Mouse (Mus musculus) small intestine, adult 2 months (tissue): ENCODE measurements around the gene Syngap1.

Experiments used
- CTCF ChIP-seq: fragments of 200-500 bp; IDR thresholded peaks from 2 replicates; pipeline ENCODE4 v1.5.1; 2012; ENCODE audit warnings: low read depth, mild to moderate bottlenecking, control low read depth, inconsistent platforms, low read length, moderate library complexity, mixed read lengths; ENCODE audit not compliant: insufficient replicate concordance, insufficient read length; ENCODE audit errors: extremely low read depth
- POLR2A ChIP-seq: fragments of 200-500 bp; IDR thresholded peaks from 2 replicates; pipeline ENCODE4 v1.6.1; 2012; ENCODE audit warnings: low read depth, mild to moderate bottlenecking, control low read depth, inconsistent platforms, low read length, moderate library complexity

GRCm38 (mm10) chr17:26969257-26969656, 28.2 kb downstream of the Syngap1 start:
- no peak for TF ChIP-seq POLR2A
- no peak for TF ChIP-seq CTCF
